Mouse (Mus musculus) forebrain, postnatal 0 days (tissue): ENCODE measurements around the gene Kif1a. TPM values are rescaled to one million over a fixed set of nuclear protein-coding genes. Genes with fewer than 3 reads are reported as not detected.

Source experiments
- ATAC-seq: fragments of 200-750 bp; cut with Nextera tagmentation; 2 replicates; pipeline ENCODE4 v1.8.0; 2017; ENCODE audit warnings: mild to moderate bottlenecking, moderate library complexity
- DNase-seq: peaks from one replicate; pipeline ENCODE4 v3.0.0-alpha.2; 2015
- H3K27ac ChIP-seq: fragments of 300-500 bp; sonication (generic); 2 replicates; pipeline ENCODE4 v1.5.1; 2014; ENCODE audit warnings: low read depth, mild to moderate bottlenecking, antibody characterized with exemption, low read length, moderate library complexity, mixed read lengths
- H3K27me3 ChIP-seq: fragments of 300-500 bp; sonication (generic); 2 replicates; pipeline ENCODE4 v1.6.1; 2014; ENCODE audit warnings: mild to moderate bottlenecking, low read length, mixed read lengths; ENCODE audit not compliant: insufficient read depth
- H3K36me3 ChIP-seq: fragments of 300-500 bp; sonication (generic); 2 replicates; pipeline ENCODE4 v1.6.1; 2014; ENCODE audit warnings: mild to moderate bottlenecking, moderate library complexity; ENCODE audit not compliant: insufficient read depth
- H3K4me1 ChIP-seq: fragments of 300-500 bp; sonication (generic); 2 replicates; pipeline ENCODE4 v1.6.1; 2014; ENCODE audit warnings: antibody characterized with exemption; ENCODE audit not compliant: insufficient read depth
- H3K4me2 ChIP-seq: fragments of 300-500 bp; sonication (generic); 2 replicates; pipeline ENCODE4 v1.6.1; 2014; ENCODE audit warnings: low read depth, mild to moderate bottlenecking, moderate library complexity
- H3K4me3 ChIP-seq: fragments of 300-500 bp; sonication (generic); 2 replicates; pipeline ENCODE4 v1.5.1; 2014; ENCODE audit warnings: low read depth, low read length, mixed read lengths
- H3K9ac ChIP-seq: fragments of 300-500 bp; sonication (generic); 2 replicates; pipeline ENCODE4 v1.6.1; 2014; ENCODE audit warnings: mild to moderate bottlenecking
- H3K9me3 ChIP-seq: fragments of 300-500 bp; sonication (generic); 2 replicates; pipeline ENCODE4 v1.6.1; 2016; ENCODE audit warnings: low read length
- CTCF ChIP-seq: sonication (generic); IDR thresholded peaks from 2 replicates; pipeline ENCODE4 v1.5.1; 2016; ENCODE audit warnings: antibody characterized with exemption, control low read depth, low read depth
- WGBS: fragments of 180-500 bp; shearing (Covaris S2); extraction: QIAGEN DNeasy Blood & Tissue Kit; methylation state at CpG from one replicate; pipeline ENCODE4 v1.1.7; 2014; 5-methylcytosine and 5-hydroxymethylcytosine counted together
- polyA plus RNA-seq: library from polyadenylated mRNA; unstranded; fragments of >200 nt; fragmentation: Nextera tagmentation; extraction: Ambion mirVana; gene quantifications from 2 replicates; pipeline ENCODE4 v1.2.1, GENCODE M21; 2015
- total RNA-seq: library from RNA; depleted of rRNA; stranded (reverse); fragments of >200 nt; gene quantifications from 2 replicates; pipeline ENCODE4 v1.2.3, GENCODE M21; 2014

Kif1a gene
- total and polyA plus RNA-seq, 2 experiments from 2014 or later, result 465 to 564 TPM

GRCm38 (mm10) chr1:92988894-92989293, 112.9 kb downstream of the Kif1a start:
- H3K27ac ChIP-seq, result no peak overlapping the region
- no peaks in the 10 kb centered on the region for H3K36me3 ChIP-seq
- H3K27me3 ChIP-seq, result no peaks in the 10 kb centered on the region
- H3K9ac ChIP-seq, result no peak overlapping the region
- ATAC-seq (no peak), DNase-seq (no peak)
- no peaks in the 10 kb centered on the region for H3K9me3 ChIP-seq
- no peak overlapping the region for H3K4me3 ChIP-seq
- WGBS, result 85% methylated on average over 4 of the region's 4 CpGs
- no peak overlapping the region for H3K4me2 ChIP-seq
- TF ChIP-seq CTCF, result no peak
- H3K4me1 ChIP-seq, result no peaks in the 10 kb centered on the region

- 87% methylated on average over 5 of the region's 5 CpGs for WGBS
- DNase-seq, result no peak
Measured at GRCm38 (mm10) chr1:92984999-92985398, 116.8 kb downstream of the Kif1a start.

GRCm38 (mm10) chr1:92982931-92983605, 118.7 kb downstream of the Kif1a start:
- 92% methylated on average over 17 of the region's 17 CpGs for WGBS
- H3K27me3 ChIP-seq, result no peaks in the 10 kb centered on the region
- H3K27ac ChIP-seq, result no peak overlapping the region
- no peaks in the 10 kb centered on the region for H3K4me1 ChIP-seq
- no peak for DNase-seq
- TF ChIP-seq CTCF, result no peak
- H3K9me3 ChIP-seq, result no peaks in the 10 kb centered on the region
- H3K4me2 ChIP-seq, result no peak overlapping the region
- ATAC-seq, result no peak
- no peak overlapping the region for H3K9ac ChIP-seq
- H3K36me3 ChIP-seq, result no peaks in the 10 kb centered on the region
- H3K4me3 ChIP-seq, result no peak overlapping the region

More at GRCm38 (mm10) chr1:92984999-92985398, 116.8 kb downstream of the Kif1a start:
- Histone ChIP-seq H3K4me2 (no peak overlapping the region), H3K4me3 (no peak overlapping the region), H3K9ac (no peak overlapping the region), H3K4me1 (no peaks in the 10 kb centered on the region), H3K9me3 (no peaks in the 10 kb centered on the region), H3K27me3 (no peaks in the 10 kb centered on the region), H3K27ac (no peak overlapping the region), H3K36me3 (no peaks in the 10 kb centered on the region)
- TF ChIP-seq CTCF, result no peak
- ATAC-seq, result no peak

GRCm38 (mm10) chr1:92981056-92981845, 120.5 kb downstream of the Kif1a start:
- no peak overlapping the region for H3K4me3 ChIP-seq
- no peak for DNase-seq
- no peaks in the 10 kb centered on the region for H3K9me3 ChIP-seq
- no peak overlapping the region for H3K4me2 ChIP-seq
- no peak overlapping the region for H3K27ac ChIP-seq
- no peaks in the 10 kb centered on the region for H3K27me3 ChIP-seq
- no peak for ATAC-seq
- no peaks in the 10 kb centered on the region for H3K36me3 ChIP-seq
- WGBS, result 88% methylated on average over 7 of the region's 7 CpGs
- no peak overlapping the region for H3K9ac ChIP-seq
- no peak for TF ChIP-seq CTCF
- H3K4me1 ChIP-seq, result no peaks in the 10 kb centered on the region

- Histone ChIP-seq H3K4me2 (no peak overlapping the region), H3K9me3 (no peaks in the 10 kb centered on the region), H3K4me3 (no peak overlapping the region), H3K9ac (no peak overlapping the region), H3K4me1 (no peaks in the 10 kb centered on the region), H3K27ac (no peak overlapping the region), H3K27me3 (no peaks in the 10 kb centered on the region), H3K36me3 (no peaks in the 10 kb centered on the region)
- ATAC-seq, result no peak
- WGBS, result 38% methylated on average over 11 of the region's 11 CpGs
- TF ChIP-seq CTCF, result no peak
- no peak for DNase-seq
Measured at GRCm38 (mm10) chr1:92979073-92979602, 122.6 kb downstream of the Kif1a start.

GRCm38 (mm10) chr1:92978645-92979044, 123.1 kb downstream of the Kif1a start:
- Histone ChIP-seq H3K9me3 (no peaks in the 10 kb centered on the region), H3K36me3 (no peaks in the 10 kb centered on the region), H3K4me2 (no peak overlapping the region), H3K4me3 (no peak overlapping the region), H3K27me3 (no peaks in the 10 kb centered on the region), H3K9ac (no peak overlapping the region), H3K4me1 (no peaks in the 10 kb centered on the region), H3K27ac (no peak overlapping the region)
- WGBS, result 50% methylated on average over 7 of the region's 7 CpGs
- DNase-seq (no peak), ATAC-seq (no peak)
- TF ChIP-seq CTCF, result no peak

GRCm38 (mm10) chr1:92976141-92976566, 125.6 kb downstream of the Kif1a start:
- no peaks in the 10 kb centered on the region for H3K36me3 ChIP-seq

More at GRCm38 (mm10) chr1:92976141-92976566, 125.6 kb downstream of the Kif1a start:
- no peak for TF ChIP-seq CTCF
- no peak overlapping the region for H3K4me3 ChIP-seq
- 70% methylated on average over 6 of the region's 6 CpGs for WGBS
- no peak overlapping the region for H3K27ac ChIP-seq
- ATAC-seq (no peak), DNase-seq (no peak)
- H3K4me1 ChIP-seq, result no peaks in the 10 kb centered on the region
- no peak overlapping the region for H3K9ac ChIP-seq
- H3K4me2 ChIP-seq, result no peak overlapping the region
- no peaks in the 10 kb centered on the region for H3K9me3 ChIP-seq
- H3K27me3 ChIP-seq, result no peaks in the 10 kb centered on the region
